Mouse (Mus musculus): ENCODE measurements around the gene Tctn3. TPM values are rescaled to one million over a fixed set of nuclear protein-coding genes. Genes with fewer than 3 reads are reported as not detected.
"Not testable (repeated sequence)": the region's sequence is repeated elsewhere in the genome, so short reads cannot be mapped to it uniquely, and the experiment has no call there.

Tctn3 gene
- total RNA-seq, 2 experiments from 2014 or later: 8.6 to 8.8 TPM

- intact Hi-C loops (cut with DNase I): loop anchor here (1.0 kb wide), 1 partner anchor 17 kb away; no protein-coding TSS in a partner anchor
- no peak for DNase-seq
Observed at GRCm38 (mm10) chr19:40630606-40631005, 18.6 kb upstream of the Tctn3 start.

DNA sequence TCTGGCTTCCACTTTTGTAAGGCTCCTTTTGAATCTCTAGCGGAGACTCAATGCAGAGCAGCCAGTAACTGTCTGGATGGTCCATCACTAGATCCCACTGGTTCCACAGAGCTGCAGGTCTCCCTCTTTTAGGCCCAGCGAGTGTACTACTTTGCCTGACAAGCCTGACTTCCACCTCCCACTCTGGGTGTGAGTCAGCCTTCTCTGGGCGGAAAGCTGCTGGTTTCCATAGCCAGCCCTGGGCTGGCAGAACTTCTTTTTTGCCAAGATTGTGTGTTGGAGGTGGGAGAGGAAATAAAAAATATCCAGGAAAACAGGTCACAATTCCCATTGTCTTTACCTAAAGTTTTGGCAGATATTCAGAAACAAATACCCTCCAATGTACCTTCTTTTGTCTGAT lies 18.1 kb upstream of the Tctn3 start:
- DNase-seq: peak in 1 of 2 experiments; percentile 33
- intact Hi-C loops (cut with DNase I): loop anchor here (1.0 kb wide), 1 partner anchor 17 kb away; no protein-coding TSS in a partner anchor

DNA sequence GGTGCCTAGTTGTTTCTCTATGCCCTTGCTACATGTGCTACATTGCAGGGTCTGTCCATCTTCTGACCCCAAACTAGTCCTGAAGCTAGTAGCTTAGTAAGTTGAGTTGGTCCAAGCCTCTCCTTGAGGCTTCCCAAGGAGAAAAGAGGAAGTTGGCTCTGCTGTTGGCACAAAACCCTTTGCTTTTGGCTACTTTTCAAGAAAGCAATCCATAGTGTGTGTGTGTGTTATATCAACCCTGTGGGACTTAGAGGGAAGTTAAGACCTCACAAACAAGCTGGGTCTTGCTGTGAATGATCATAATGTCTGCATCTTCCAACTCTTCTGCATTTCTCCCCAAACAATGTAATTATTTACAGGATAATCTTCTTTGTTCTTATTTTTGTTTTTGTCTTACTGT lies 16.9 kb upstream of the Tctn3 start:
- intact Hi-C loops (cut with DNase I): no loop called here
- no peak for DNase-seq

GRCm38 (mm10) chr19:40625935-40626334 lies 13.9 kb upstream of the Tctn3 start:
- intact Hi-C loops (cut with DNase I): no loop called here
- no peak for DNase-seq

- DNase-seq; intact Hi-C loops (cut with DNase I): not testable (repeated sequence)
Observed at GRCm38 (mm10) chr19:40621616-40622015, 9.6 kb upstream of the Tctn3 start.

DNA sequence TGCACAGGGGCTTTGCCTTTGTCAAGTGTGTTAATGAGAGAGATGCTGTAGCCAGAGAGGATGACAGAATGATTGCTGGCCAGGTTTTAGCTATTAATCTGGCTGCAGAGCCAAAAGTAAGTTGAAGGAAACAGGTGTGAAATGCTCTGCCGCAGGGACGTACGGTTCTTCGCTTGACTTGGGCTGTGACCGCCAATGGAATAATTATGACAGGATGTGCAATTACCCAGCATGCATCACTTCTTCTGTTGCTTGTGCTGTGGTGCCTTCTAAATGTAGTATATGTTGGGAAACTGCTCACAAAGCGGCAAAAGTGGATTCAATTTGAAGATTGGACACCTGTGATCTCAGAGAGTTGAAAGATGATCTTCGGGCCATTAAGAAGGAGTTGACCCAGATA lies 4.0 kb upstream of the Tctn3 start:
- intact Hi-C loops (cut with DNase I): no loop called here
- no peak for DNase-seq

GRCm38 (mm10) chr19:40614811-40615210 lies 2.8 kb upstream of the Tctn3 start:
- intact Hi-C loops (cut with DNase I): loop anchor here (5.0 kb wide), 1 partner anchor 47 kb away; no protein-coding TSS in a partner anchor
- DNase-seq: no peak

DNA sequence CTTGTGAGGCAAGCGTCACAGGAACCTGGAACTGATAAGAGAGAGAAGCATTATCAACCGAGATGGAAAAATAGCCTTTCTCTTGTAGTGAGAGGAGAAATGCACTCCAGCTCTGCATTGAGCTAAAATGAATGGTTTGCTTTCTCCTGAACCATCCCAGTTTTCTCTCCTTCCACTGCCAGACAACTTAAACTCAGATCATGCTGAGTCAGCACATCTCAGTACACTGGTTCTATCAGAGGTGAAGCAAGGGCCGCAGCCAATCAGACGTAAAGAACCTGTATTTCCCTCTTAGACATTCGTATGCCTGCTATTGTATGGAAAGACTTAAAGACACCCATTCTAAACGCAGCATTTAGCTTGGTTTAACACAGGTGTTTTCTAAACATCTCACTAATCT lies 4.4 kb downstream of the Tctn3 start:
- DNase-seq: no peak
- intact Hi-C loops (cut with DNase I): no loop called here

- intact Hi-C loops (cut with DNase I): no loop called here
- no peak for DNase-seq
Observed at GRCm38 (mm10) chr19:40605189-40605588, 6.8 kb downstream of the Tctn3 start.

GRCm38 (mm10) chr19:40601870-40602269 lies 10.2 kb downstream of the Tctn3 start:
- DNase-seq: no peak
- intact Hi-C loops (cut with DNase I): no loop called here

DNA sequence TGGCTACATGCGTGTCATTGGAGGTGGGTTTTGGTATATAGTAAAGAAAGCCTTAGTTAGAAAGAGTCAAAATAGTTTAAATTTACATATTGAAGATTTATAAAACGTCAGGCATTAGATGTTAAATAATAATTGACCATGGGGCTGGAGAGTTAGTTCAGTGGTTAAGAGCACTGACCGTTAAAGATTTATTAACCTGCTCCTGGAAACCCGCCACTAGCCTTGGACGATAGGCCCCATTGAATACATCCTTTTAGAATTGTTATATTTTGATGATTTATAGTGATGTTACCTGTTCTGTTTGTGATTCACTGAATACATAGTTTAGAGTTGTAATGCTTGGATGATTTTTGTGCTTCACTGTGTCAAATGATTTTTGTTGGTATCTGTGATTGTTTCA lies 11.2 kb downstream of the Tctn3 start:
- DNase-seq; intact Hi-C loops (cut with DNase I): not testable (repeated sequence)

GRCm38 (mm10) chr19:40595831-40596230 lies 16.2 kb downstream of the Tctn3 start:
- intact Hi-C loops (cut with DNase I): no loop called here
- DNase-seq: peak; percentile 25 to 48

DNA sequence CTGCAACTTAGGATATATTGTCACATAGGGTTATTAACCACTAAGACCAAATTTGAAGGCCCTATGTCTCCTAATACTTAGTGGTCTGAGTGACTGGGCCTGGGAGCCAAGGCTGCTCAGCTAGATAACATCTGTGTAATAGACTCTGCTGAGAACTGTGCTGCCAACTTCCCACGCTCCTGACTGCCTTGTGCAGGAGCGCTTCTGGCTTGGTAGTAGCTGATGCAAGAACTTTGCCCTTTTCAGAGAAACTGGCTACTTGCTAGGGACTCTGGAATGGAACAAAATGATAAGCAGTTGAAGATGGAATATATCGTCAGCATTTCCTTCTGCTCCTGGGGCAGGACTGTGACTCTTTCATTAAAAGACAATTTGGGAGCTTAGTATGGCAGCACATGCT lies 16.8 kb downstream of the Tctn3 start:
- intact Hi-C loops (cut with DNase I): no loop called here
- DNase-seq: no peak

DNA sequence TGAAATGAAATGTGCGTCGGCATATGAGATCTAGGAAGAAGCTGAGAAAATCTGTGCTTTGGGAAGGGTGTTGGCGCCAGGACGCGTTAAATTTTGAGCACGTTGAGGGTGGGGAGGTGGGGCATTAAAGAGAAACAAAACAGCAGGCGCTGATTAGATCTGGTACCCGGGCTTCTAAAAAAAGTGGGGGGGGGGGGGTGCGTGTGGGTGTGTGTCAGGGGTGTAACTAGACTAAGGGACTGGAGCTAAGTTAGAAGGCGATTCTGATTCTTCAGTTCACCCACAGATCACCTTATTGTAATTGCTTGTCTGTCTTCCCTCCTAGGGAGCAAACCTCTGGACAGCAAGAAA lies 22.5 kb downstream of the Tctn3 start:
- intact Hi-C loops (cut with DNase I): loop anchor here (1.0 to 10.0 kb wide), 2 partner anchors 133 to 245 kb away; partner anchors contain the start of gene Ccnj
- no peak for DNase-seq

DNA sequence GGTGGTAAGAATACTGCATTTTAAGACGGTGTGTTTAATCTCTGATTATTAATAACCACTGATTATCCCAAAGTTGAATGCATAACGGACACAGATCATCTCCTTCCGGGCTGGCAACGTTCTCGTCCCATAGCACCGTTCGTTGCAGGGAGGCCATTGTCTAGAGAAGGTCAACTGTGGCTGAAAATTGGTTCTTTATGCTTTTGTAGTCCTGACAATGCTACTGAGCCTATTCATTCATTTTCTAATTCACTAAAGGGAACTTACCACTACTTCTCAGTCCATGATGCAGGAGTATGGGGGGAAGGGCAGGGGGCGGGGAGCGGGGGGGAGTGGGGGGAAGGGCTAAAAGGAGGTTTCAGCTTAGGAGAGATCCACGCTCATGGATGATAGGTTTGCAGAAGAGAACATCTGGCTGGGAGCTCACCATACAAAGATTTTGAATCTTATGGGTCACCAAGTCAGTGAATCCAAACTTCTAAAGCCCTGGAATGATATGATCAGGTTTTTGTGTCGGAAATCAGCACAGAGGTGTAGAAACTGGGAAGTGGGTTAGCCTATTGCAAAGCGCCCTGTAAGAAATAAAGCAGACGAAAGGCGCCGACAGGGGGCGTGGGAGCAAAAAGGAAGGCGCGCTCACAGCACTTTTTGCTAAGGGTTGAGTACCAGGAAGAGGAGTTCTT lies 23.0 kb downstream of the Tctn3 start:
- DNase-seq: peak; percentile 86 to 92
- intact Hi-C loops (cut with DNase I): loop anchor here (1.0 to 10.0 kb wide), 2 partner anchors 133 to 246 kb away; partner anchors contain the start of gene Ccnj

DNA sequence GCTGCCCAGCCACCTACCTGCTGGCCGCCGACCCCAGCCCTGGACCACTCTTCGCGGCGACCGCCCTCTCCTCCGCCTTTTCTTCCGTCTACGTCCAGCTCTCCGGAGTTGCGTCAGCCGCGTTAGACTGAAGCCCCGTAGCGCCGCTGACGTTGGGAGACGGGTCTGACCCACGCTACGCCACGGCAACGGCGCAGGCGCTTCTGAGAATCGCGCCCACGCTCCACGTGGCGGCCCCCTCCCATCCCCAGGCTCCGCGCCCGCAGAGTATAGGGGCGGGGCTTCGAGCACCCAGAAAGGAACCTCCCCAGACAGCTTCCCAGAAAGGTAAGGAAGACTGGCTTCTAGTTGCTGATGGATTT lies 23.8 kb downstream of the Tctn3 start, which contains the start of gene Aldh18a1:
TSS of gene Aldh18a1 (minus strand) at position 171 of the 362 bp plus-strand sequence.
- peak; percentile 95 to 98 for DNase-seq
- intact Hi-C loops (cut with DNase I): loop anchor here (10.0 kb wide), 1 partner anchor 247 kb away; the partner anchor contains the start of gene Ccnj

DNA sequence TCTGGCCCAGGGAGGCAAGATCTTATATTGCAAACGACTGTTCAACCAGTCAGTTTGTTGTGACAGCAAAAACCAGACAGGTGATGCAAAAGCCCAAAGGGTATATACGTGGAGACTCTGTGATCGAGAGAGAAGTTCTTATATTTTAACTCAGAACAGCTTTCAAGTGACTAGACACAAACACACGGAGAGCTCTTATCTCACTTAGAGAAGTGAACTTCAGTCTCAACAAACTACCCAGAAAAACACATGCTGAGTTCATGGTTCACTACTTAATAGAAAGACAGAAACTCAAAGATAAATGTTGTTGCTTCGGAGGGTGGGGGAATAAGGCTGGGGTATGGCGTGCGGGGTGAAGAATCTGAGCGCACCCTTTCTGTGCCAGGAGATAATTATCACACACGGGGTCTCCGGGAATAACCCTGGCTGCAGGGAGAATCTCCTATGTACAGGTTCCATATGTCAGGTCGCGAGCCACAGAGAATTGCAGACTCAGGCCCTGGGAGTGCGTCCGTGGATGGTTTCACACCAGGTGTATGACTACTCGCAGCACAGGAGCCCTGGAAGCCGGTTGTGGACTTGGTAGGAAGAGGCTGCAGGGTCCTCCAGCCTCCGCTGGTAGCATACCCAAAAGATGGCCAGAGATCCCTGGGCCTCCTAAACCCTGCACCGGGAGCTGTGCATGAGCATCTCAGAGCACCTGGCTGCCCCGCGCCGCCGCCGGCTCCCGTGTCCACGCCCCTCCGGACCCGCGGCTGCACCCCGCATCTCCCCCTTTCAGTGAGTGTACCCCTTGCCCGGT lies 24.3 kb downstream of the Tctn3 start:
- intact Hi-C loops (cut with DNase I): loop anchor here (10.0 kb wide), 1 partner anchor 247 kb away; the partner anchor contains the start of gene Ccnj
- no peak for DNase-seq

DNA sequence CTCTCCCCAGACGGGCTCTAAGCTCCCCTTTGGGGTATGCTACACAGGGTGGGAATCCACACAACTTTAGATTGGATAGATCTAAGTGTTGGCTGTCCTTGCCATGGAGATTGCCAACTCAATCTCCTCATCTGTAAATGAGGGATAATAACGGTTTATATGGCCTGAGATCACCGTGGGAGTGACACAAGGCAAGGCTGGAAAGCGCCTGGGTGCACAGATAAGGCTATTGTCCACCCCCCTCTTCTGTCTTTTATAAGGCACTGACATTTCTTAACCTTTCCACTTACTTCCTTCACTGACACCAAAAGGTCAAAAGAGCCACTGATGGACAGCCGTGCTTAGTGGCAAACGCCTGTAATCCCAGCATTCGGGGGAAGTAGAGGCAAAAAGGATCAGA lies 25.1 kb downstream of the Tctn3 start:
- intact Hi-C loops (cut with DNase I): loop anchor here (10.0 kb wide), 1 partner anchor 248 kb away; the partner anchor contains the start of gene Ccnj
- no peak for DNase-seq

- intact Hi-C loops (cut with DNase I): loop anchor here (10.0 kb wide), 1 partner anchor 253 kb away; the partner anchor contains the start of gene Ccnj
Observed at GRCm38 (mm10) chr19:40581662-40582061, 30.4 kb downstream of the Tctn3 start.

GRCm38 (mm10) chr19:40580902-40581301 lies 31.1 kb downstream of the Tctn3 start:
- intact Hi-C loops (cut with DNase I): loop anchor here (10.0 kb wide), 1 partner anchor 254 kb away; the partner anchor contains the start of gene Ccnj
- no peak for DNase-seq

More at GRCm38 (mm10) chr19:40581662-40582061, 30.4 kb downstream of the Tctn3 start:
- DNase-seq: no peak

- intact Hi-C loops (cut with DNase I): no loop called here
- no peak for DNase-seq
Observed at GRCm38 (mm10) chr19:40575438-40575837, 36.6 kb downstream of the Tctn3 start.
